Mouse (Mus musculus) B cell, adult 2 months (primary cell): ENCODE data around the gene Bmp6.

ENCODE experiments used
- DNase-seq, 2 experiments: peaks; one replicate each; pipeline ENCODE4 v3.0.0; 2022

The Bmp6 gene

GRCm38 (mm10) chr13:38344713-38345430 is at the start of gene Bmp6:
Gene Bmp6, plus strand, starts transcription at chr13:38345107.
- DNase-seq = peak in 1 of 2 experiments; percentile 11

DNA sequence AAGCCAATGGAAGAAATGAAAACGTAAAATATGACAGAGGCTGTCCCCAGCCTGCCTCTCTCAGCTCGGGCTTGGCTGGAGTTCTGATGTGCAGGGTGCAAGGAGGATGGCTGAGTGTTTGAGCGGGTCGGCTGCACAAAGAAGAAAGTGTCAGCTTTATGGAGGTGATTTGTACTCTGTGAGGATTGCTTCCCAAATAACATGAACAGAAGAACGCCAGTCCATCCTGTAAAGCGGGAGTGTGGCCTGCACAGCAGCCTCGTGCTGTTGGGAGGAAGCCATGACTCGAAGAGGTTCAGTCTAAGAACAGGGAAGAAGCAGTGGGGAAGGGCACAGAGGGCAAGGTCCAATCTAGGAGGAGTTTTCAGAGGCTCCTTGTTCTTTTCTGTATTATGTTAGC is 48.7 kb upstream of the Bmp6 start:
- no peak for DNase-seq

DNA sequence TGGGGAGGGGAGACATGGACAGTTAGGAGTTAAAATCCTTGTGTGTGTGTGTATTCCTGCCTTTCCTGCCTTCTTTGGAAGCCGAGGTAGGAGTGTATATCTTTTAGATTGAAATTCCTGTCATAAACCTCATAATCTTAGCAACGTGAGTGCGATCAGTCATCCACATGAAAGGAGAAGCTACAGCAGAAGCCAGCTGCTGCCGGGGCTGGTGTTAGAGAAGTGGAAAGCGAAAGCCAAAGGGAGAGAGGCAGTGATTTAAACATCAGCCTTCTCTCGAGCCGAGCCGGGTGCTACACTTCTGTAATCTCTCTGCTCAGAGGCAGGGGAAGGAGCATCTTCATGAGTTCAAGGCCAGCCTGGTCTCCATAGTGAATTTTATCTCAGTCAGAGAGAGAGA is 48.3 kb upstream of the Bmp6 start:
- DNase-seq = no peak

DNA sequence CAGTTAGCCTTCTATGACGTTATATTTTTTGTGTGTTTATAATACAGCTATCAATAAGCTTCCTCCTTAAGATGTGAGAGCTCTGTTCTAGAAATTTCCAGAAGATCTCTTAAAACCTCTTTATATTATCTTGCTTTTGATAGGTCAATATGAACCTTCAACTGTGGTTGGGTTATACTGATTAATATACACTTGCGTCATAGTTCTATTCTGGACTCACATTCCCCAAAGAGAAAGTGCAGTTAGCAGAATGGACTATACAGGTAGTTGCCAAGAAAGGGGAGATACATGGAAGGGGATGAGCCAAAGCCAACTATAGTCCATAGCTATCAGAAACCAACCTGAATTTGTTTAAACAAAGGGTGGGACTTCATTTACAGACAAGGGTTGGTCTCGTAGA is 33.8 kb upstream of the Bmp6 start:
- DNase-seq = no peak

DNA sequence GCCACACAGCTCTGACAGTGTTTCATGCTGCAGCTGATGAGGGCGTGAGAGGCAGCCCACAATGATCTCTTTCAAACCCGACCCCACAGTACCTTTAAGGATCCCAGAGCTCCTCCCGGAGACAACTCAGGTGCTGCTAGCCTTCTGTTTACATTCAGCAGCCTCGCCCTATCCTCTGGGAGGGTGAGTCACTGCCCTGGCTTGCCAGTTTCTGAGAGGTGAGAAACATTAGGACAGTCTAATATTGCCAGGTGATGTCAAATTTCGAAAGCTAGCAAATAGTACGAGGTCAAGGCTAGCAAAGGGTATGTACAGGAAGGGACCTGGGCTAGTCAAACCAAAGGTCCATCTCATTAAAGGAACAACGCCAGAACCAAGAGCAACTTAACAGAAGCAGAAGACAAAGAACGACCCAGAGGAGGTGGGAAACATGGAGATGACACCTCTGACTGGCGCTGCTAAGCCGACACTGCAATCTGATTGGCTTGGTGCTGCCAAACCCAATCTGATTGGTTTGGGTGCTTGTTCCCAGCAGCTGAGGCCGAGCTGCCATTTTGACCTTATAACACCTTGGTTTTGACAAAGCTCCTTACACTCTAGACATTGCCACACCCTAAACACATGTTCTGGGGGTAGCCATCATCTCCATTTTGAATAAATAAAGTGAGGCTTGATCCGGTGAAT is 32.4 kb upstream of the Bmp6 start:
- DNase-seq = no peak

DNA sequence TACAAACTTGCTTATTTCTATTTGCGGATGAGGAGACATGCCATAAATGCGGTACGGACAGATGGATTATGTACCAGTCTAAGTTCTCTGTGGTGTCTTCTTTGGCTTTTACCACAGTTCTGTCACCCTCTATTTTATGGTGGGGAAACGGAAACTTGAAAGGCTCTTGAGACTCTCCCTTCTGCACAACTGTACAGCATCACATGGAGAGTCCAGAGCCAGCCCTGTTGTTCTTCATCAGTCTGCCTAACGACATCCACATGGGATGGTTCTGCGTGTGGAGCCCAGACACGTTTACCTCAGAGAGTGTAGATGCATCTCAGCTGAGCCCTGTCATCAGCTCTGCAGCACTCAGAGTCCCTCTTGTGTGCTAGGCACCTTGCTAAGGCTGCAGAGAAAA is 30.3 kb upstream of the Bmp6 start:
- no peak for DNase-seq

DNA sequence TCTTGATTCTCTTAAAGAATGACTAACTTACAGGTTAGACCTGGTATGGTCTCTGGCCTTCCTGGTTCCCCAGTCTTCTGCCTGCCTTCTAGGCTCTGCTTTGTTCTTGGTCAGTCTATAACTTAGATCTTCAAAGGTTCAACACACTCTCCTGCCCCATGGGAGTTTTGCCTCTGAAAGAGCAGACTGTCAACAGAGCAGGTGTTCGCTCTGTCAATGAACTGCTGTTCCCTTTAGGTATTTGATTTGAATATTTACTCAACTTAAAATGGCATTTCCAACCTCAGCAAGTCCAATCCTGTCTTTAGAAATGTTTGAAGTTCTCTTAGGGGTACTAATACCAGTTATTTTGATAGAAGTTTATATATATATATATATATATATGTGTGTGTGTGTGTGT is 26.5 kb upstream of the Bmp6 start:
- DNase-seq = no peak

- no peak for DNase-seq
These were observed 24.6 kb upstream of the Bmp6 start for GRCm38 (mm10) chr13:38320354-38320753.

DNA sequence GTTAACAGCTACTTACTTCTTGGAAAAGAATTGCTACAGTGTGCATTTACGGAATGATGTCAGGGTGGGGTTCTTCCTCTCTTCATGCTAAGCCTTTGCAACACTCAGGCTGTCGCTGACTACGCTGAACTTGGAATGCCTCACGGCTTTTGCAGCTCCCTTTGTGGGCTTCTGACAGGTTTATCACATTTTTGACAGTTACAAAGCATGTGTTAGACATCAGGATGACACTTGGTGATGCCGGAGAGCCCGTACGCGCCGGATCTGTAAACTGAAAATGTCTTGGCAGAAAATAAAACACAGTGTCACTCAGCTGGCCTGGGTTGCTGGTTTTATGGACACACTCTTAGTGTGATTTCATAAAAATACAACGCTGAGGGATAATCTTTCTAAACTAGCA is 20.5 kb upstream of the Bmp6 start:
- no peak for DNase-seq

- no peak for DNase-seq
These were observed 17.5 kb upstream of the Bmp6 start for GRCm38 (mm10) chr13:38327377-38327776.

DNA sequence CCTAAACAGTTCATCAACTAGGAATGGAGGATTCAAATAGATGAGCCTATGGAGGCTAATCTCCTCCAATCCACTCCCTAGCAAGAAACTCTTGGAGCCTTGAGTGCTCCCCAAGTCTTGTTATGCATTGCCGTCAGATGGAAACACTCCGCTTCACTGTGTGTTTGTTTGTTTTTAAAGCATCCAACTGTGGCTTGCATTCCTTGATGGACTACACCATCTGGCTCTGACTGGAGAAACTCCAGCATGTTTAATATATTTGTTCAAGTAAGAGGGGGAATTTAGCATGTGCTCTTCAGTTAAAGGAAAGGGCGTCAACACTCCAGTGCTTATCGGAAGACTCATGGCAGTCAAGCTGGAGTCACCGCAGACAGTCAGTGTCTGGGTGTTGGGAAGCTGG is 11.4 kb upstream of the Bmp6 start:
- no peak for DNase-seq

DNA sequence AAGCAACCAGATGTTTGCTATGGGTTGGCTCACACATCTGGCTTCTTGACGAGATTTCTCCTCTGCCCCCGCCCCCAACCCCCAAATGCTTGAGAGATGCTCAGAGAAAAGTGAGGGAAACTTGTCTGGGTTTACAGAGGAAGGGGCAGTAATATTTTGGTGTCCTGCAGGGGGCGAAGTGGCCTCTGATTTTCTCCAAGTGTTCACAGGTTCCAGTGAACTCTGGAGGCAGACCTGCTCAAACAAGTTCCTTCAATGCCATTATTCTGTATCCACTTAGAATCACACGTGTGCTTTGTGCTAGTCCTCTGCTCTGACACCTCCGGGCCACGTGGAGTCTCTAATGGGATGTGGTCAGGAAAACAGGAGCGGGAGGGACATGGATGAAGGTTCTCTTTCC is 2.3 kb upstream of the Bmp6 start:
- DNase-seq = peak; percentile 71 to 73

GRCm38 (mm10) chr13:38343202-38343601 is 1.7 kb upstream of the Bmp6 start:
- DNase-seq = peak; percentile 29 to 44

DNA sequence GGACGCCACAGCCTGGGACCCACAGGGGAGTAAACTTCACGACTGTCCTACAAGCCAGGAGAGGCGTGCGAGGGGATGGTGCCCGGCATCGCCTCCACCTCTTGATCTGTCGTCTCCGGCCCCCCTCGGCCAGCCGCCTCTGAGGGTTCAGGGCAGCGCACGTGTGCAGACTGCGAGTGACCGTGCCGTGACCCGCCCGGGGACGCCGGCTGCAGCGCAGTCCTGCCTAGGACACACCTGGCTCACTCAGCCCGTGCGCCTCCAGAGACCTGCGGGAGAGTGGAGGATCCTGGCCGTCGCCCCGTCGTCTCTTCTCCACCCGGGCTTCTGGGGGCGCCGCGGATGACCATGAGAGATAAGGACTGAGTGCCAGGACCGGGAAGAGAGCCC is 519 bp downstream of the Bmp6 start:
- no peak for DNase-seq

DNA sequence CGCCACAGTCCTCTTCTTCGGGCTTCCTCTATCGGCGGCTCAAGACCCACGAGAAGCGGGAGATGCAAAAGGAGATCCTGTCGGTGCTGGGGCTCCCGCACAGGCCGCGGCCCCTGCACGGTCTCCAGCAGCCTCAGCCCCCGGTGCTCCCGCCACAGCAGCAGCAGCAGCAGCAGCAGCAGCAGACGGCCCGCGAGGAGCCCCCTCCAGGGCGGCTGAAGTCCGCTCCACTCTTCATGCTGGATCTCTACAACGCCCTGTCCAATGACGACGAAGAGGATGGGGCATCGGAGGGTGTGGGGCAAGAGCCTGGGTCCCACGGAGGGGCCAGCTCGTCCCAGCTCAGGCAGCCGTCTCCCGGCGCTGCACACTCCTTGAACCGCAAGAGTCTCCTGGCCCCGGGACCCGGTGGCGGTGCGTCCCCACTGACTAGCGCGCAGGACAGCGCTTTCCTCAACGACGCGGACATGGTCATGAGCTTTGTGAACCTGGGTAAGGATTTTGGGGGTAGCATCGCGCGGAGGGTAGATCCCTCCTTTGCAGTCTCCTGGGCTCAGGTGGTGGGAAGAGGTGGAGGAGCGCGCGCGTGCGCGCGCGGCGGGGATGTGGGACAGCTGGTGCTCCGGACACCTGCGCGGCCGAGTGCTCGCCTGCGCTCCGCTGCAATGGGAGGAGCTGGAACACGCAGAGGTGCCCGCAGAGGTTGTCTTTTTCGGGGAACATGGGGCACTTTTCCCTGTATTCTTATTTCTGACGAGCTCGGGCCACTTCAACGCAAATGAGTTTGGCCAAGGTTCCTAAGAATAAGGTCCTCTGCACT is 1.4 kb downstream of the Bmp6 start:
- DNase-seq = no peak

GRCm38 (mm10) chr13:38347021-38347774 is 2.3 kb downstream of the Bmp6 start:
- DNase-seq = no peak

GRCm38 (mm10) chr13:38347775-38348135 is 2.8 kb downstream of the Bmp6 start:
- no peak for DNase-seq

GRCm38 (mm10) chr13:38349046-38349445 is 4.1 kb downstream of the Bmp6 start:
- DNase-seq = no peak

DNA sequence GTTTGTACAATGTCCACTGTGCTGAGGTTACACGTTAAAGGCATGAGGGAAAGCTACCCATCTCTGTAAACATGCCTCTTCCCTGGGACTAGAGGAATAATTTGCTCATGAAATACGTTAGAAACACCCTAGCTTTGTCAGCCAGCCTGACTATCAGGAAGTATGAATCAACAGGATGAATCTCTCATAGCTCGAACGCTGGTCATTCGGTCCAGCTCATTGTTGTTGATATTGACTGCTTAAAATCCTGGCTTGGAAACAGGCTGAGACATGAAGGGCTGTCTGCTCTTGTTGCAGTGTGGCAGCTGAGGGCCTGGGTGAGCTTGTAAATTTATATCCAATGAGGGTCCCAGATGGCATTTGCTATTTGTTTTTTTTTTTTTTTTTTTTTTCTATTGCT is 4.9 kb downstream of the Bmp6 start:
- DNase-seq = no peak

GRCm38 (mm10) chr13:38351996-38352395 is 7.1 kb downstream of the Bmp6 start:
- no peak for DNase-seq

- no peak for DNase-seq
These were observed 8.1 kb downstream of the Bmp6 start for GRCm38 (mm10) chr13:38352986-38353385.

DNA sequence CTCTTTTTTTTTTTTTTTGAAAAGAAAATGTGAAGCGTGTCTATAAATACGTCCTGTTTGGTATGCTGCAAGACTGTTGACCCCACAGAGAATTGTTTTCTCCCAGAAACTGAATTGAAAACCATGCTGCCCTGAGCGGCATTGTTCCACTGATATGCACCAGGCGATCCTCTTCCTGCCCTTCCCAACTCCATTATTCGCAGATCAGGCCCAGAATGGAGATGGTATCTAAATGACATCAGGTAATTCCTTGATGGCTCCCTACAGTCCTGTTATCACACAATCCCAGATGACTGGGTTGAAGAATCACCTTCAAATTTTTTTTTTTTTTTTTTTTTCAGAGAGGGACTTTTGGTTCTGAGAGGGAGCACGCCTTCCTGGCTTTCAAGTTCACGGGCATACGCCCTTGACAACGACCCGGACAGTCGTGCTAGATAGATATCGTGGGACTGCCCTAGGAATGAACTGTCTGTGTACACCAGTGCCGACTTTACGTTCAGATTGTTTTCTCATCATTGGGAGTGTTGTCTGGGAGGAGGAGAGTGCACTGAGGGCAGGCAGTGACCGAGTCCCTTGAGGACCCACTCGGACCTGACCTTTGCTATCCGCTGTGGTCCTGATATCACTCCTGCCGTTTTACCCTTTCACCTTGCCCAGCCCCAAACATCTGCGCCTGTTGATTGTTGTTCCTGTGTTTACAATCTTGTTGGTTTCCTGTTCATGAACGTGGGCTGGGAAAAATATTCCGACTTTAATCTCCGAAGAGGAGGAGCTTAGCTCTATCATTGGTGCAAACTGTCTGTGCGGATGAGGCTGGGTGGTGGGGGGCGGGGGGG is 8.7 kb downstream of the Bmp6 start:
- DNase-seq = no peak
